Mouse (Mus musculus) MEL (cell line): ENCODE data around the gene Lasp1. TPM values are rescaled to one million over a fixed set of nuclear protein-coding genes. Genes with fewer than 3 reads are reported as not detected.
A peak's percentile ranks its signal among the peaks of the same experiment; 100 is the strongest.

ENCODE experiments used
- DNase-seq: peaks from one replicate; pipeline ENCODE4 v3.0.0; 2011; ENCODE audit warnings: low read depth, low spot score
- H3K27ac ChIP-seq: 2 replicates; pipeline ENCODE4 v1.5.1; 2012; ENCODE audit warnings: low read depth, mild to moderate bottlenecking, control low read depth, low read length, moderate library complexity; ENCODE audit not compliant: control insufficient read depth
- H3K27me3 ChIP-seq, 2 experiments: fragments of 150-350 bp in 1 of 2; sonication (generic) in 1 of 2; 2 replicates each; pipeline ENCODE4 v1.6.1; 2012; ENCODE audit warnings: low read length in 2 of 2, mild to moderate bottlenecking in 2 of 2, improper control_type of control experiment in 1 of 2, moderate library complexity in 1 of 2; ENCODE audit not compliant: insufficient read depth in 2 of 2, control insufficient read depth in 1 of 2
- H3K36me3 ChIP-seq, 2 experiments: 2 replicates each; pipeline ENCODE4 v1.6.1; 2012 to 2014; ENCODE audit warnings: low read length in 2 of 2, improper control_type of control experiment in 1 of 2, inconsistent platforms in 1 of 2, mild to moderate bottlenecking in 1 of 2; ENCODE audit not compliant: insufficient read depth in 2 of 2, control insufficient read depth in 1 of 2
- H3K4me1 ChIP-seq, 2 experiments: fragments of 150-350 bp in 1 of 2; sonication (generic) in 1 of 2; 2 replicates each; pipeline ENCODE4 v1.6.1; 2012; ENCODE audit warnings: low read length in 2 of 2, improper control_type of control experiment in 1 of 2, mild to moderate bottlenecking in 1 of 2; ENCODE audit not compliant: insufficient read depth in 2 of 2, control insufficient read depth in 1 of 2
- H3K4me3 ChIP-seq, 2 experiments: fragments of 150-350 bp in 1 of 2; sonication (generic) in 1 of 2; 2 replicates each; pipeline ENCODE4 v1.5.1; 2012; ENCODE audit warnings: low read depth in 2 of 2, low read length in 2 of 2, mild to moderate bottlenecking in 2 of 2, moderate library complexity in 2 of 2, control low read depth in 1 of 2, improper control_type of control experiment in 1 of 2; ENCODE audit not compliant: control insufficient read depth in 1 of 2, insufficient read depth in 1 of 2
- H3K79me2 ChIP-seq: 2 replicates; pipeline ENCODE4 v1.6.1; 2012; ENCODE audit warnings: mild to moderate bottlenecking, low read length, moderate library complexity; ENCODE audit not compliant: control insufficient read depth, poor library complexity, insufficient read depth
- H3K9ac ChIP-seq: 2 replicates; pipeline ENCODE4 v1.6.1; 2012; ENCODE audit warnings: low read depth, mild to moderate bottlenecking, control low read depth, low read length, moderate library complexity; ENCODE audit not compliant: control insufficient read depth, poor library complexity, severe bottlenecking
- H3K9me3 ChIP-seq: fragments of 150-350 bp; sonication (generic); replicated peaks from 2 replicates; pipeline ENCODE4 v1.6.1; 2012; ENCODE audit warnings: mild to moderate bottlenecking, low read length, improper control_type of control experiment, moderate library complexity; ENCODE audit not compliant: insufficient read depth
- BHLHE40 ChIP-seq: IDR thresholded peaks from 2 replicates; pipeline ENCODE4 v1.6.1; 2012; ENCODE audit warnings: low read depth, mild to moderate bottlenecking, inconsistent platforms, low read length, improper control_type of control experiment, borderline replicate concordance
- CHD2 ChIP-seq: IDR thresholded peaks from 2 replicates; pipeline ENCODE4 v1.6.1; 2011; ENCODE audit warnings: low read length, improper control_type of control experiment
- CTCF ChIP-seq, 3 experiments: IDR thresholded peaks in 2 of 3; conservative IDR thresholded peaks in 1 of 3; 2 replicates each; pipeline ENCODE4 v1.5.1; 2011 to 2012; ENCODE audit warnings: low read length in 3 of 3, low read depth in 2 of 3, mild to moderate bottlenecking in 2 of 3, improper control_type of control experiment in 1 of 3, inconsistent platforms in 1 of 3, mixed read lengths in 1 of 3, moderate library complexity in 1 of 3; ENCODE audit not compliant: control insufficient read depth in 1 of 3, insufficient read depth in 1 of 3, poor library complexity in 1 of 3, severe bottlenecking in 1 of 3
- E2F4 ChIP-seq: IDR thresholded peaks from 2 replicates; pipeline ENCODE4 v1.6.1; 2011; ENCODE audit warnings: low read depth, low read length, improper control_type of control experiment, borderline replicate concordance
- ELF1 ChIP-seq: IDR thresholded peaks from 2 replicates; pipeline ENCODE4 v1.6.1; 2014; ENCODE audit warnings: low read depth, mild to moderate bottlenecking, inconsistent platforms, low read length, improper control_type of control experiment, moderate library complexity
- EP300 ChIP-seq, 2 experiments: IDR thresholded peaks; 2 replicates each; pipeline ENCODE4 v1.6.1; 2011; ENCODE audit warnings: improper control_type of control experiment in 2 of 2, low read length in 2 of 2, low read depth in 1 of 2, mild to moderate bottlenecking in 1 of 2
- ETS1 ChIP-seq: IDR thresholded peaks from 2 replicates; pipeline ENCODE4 v1.6.1; 2012; ENCODE audit warnings: low read depth, mild to moderate bottlenecking, inconsistent platforms, low read length, improper control_type of control experiment, moderate library complexity
- GABPA ChIP-seq: IDR thresholded peaks from 2 replicates; pipeline ENCODE4 v1.6.1; 2012; ENCODE audit warnings: low read depth, mild to moderate bottlenecking, inconsistent platforms, low read length, improper control_type of control experiment, moderate library complexity
- GATA1 ChIP-seq: IDR thresholded peaks from 2 replicates; pipeline ENCODE4 v1.6.1; 2011; ENCODE audit warnings: low read depth, low read length, improper control_type of control experiment
- HCFC1 ChIP-seq: IDR thresholded peaks from 2 replicates; pipeline ENCODE4 v1.6.1; 2012; ENCODE audit warnings: low read depth, mild to moderate bottlenecking, inconsistent platforms, low read length, improper control_type of control experiment, moderate library complexity
- JUND ChIP-seq: IDR thresholded peaks from 2 replicates; pipeline ENCODE4 v1.6.1; 2011; ENCODE audit warnings: low read depth, mild to moderate bottlenecking, improper control_type of control experiment, low read length
- KAT2A ChIP-seq: conservative IDR thresholded peaks from 2 replicates; pipeline ENCODE4 v1.6.1; 2012; ENCODE audit warnings: low read depth, low read length, improper control_type of control experiment, inconsistent platforms
- MAFK ChIP-seq: IDR thresholded peaks from 2 replicates; pipeline ENCODE4 v1.6.1; 2011; ENCODE audit warnings: low read depth, mild to moderate bottlenecking, low read length, improper control_type of control experiment, borderline replicate concordance
- MAX ChIP-seq: IDR thresholded peaks from 2 replicates; pipeline ENCODE4 v1.6.1; 2011; ENCODE audit warnings: low read length, improper control_type of control experiment
- MEF2A ChIP-seq: IDR thresholded peaks from 2 replicates; pipeline ENCODE4 v1.6.1; 2014; ENCODE audit warnings: low read depth, mild to moderate bottlenecking, inconsistent platforms, low read length, improper control_type of control experiment; ENCODE audit not compliant: poor library complexity, insufficient replicate concordance, severe bottlenecking; ENCODE audit errors: extremely low read depth
- MXI1 ChIP-seq: IDR thresholded peaks from 2 replicates; pipeline ENCODE4 v1.6.1; 2011; ENCODE audit warnings: mild to moderate bottlenecking, low read depth, low read length, improper control_type of control experiment
- MYB ChIP-seq: IDR thresholded peaks from 2 replicates; pipeline ENCODE4 v1.6.1; 2011; ENCODE audit warnings: mild to moderate bottlenecking, low read depth, low read length, improper control_type of control experiment
- NRF1 ChIP-seq: IDR thresholded peaks from 2 replicates; pipeline ENCODE4 v1.6.1; 2014; ENCODE audit warnings: low read depth, mild to moderate bottlenecking, inconsistent platforms, low read length, improper control_type of control experiment, moderate library complexity; ENCODE audit not compliant: poor library complexity, insufficient read depth, severe bottlenecking
- RAD21 ChIP-seq: IDR thresholded peaks from 2 replicates; pipeline ENCODE4 v1.6.1; 2011; ENCODE audit warnings: mild to moderate bottlenecking, low read depth, low read length, improper control_type of control experiment
- SIN3A ChIP-seq: IDR thresholded peaks from 2 replicates; pipeline ENCODE4 v1.6.1; 2012; ENCODE audit warnings: low read length, improper control_type of control experiment, inconsistent platforms
- SMC3 ChIP-seq: IDR thresholded peaks from 2 replicates; pipeline ENCODE4 v1.6.1; 2011; ENCODE audit warnings: low read depth, low read length, improper control_type of control experiment
- TAL1 ChIP-seq: IDR thresholded peaks from 2 replicates; pipeline ENCODE4 v1.6.1; 2012; ENCODE audit warnings: mild to moderate bottlenecking, inconsistent platforms, low read length, moderate library complexity, mixed read lengths
- TBP ChIP-seq: IDR thresholded peaks from 2 replicates; pipeline ENCODE4 v1.8.0; 2011; ENCODE audit warnings: low read depth, low read length, improper control_type of control experiment
- TCF12 ChIP-seq: IDR thresholded peaks from 2 replicates; pipeline ENCODE4 v1.6.1; 2014; ENCODE audit warnings: low read depth, mild to moderate bottlenecking, inconsistent platforms, low read length, improper control_type of control experiment, moderate library complexity
- USF2 ChIP-seq, 2 experiments: IDR thresholded peaks; 2 replicates each; pipeline ENCODE4 v1.6.1; 2011 to 2012; ENCODE audit warnings: improper control_type of control experiment in 2 of 2, low read length in 2 of 2, borderline replicate concordance in 1 of 2, inconsistent platforms in 1 of 2, low read depth in 1 of 2, mild to moderate bottlenecking in 1 of 2; ENCODE audit not compliant: insufficient read depth in 1 of 2
- ZC3H11A ChIP-seq: IDR thresholded peaks from 2 replicates; pipeline ENCODE4 v1.6.1; 2012; ENCODE audit warnings: low read depth, mild to moderate bottlenecking, inconsistent platforms, low read length, improper control_type of control experiment
- ZKSCAN1 ChIP-seq: IDR thresholded peaks from 2 replicates; pipeline ENCODE4 v1.6.1; 2012; ENCODE audit warnings: low read depth, mild to moderate bottlenecking, inconsistent platforms, low read length, improper control_type of control experiment, moderate library complexity
- ZMIZ1 ChIP-seq: IDR thresholded peaks from 2 replicates; pipeline ENCODE4 v1.6.1; 2012; ENCODE audit warnings: low read depth, mild to moderate bottlenecking, inconsistent platforms, low read length, improper control_type of control experiment, moderate library complexity
- ZNF384 ChIP-seq: IDR thresholded peaks from 2 replicates; pipeline ENCODE4 v1.6.1; 2012; ENCODE audit warnings: low read depth, mild to moderate bottlenecking, inconsistent platforms, low read length, improper control_type of control experiment
- polyA plus RNA-seq, 2 experiments: library from polyadenylated mRNA; stranded (reverse) in 1 of 2; unstranded in 1 of 2; fragments of >175 nt in 1 of 2; fragments of >200 nt in 1 of 2; gene quantifications; 2 replicates each; pipeline versions ENCODE4 v1.2.1 to v1.2.4; 2012; ENCODE audit warnings: low replicate concordance in 2 of 2, low read depth in 1 of 2; ENCODE audit not compliant: insufficient read length in 2 of 2, insufficient read depth in 1 of 2, missing spikeins in 1 of 2
- total RNA-seq: library from RNA; depleted of rRNA; stranded (reverse); fragments of 300-350 nt; gene quantifications from 2 replicates; pipeline ENCODE4 v1.2.3, GENCODE M21; 2012

Gene Lasp1
- total and polyA plus RNA-seq, 3 experiments = 13.3 to 38.7 TPM; not detected in 1

- DNase-seq = no peak
- H3K27me3 ChIP-seq = no peaks in the 10 kb centered on the region
- H3K36me3 ChIP-seq = peaks cover 20 to 26% of the 10 kb centered on the region in 2 experiments
- TF ChIP-seq MYB = no peak
- no peak for TF ChIP-seq BHLHE40
- no peak for TF ChIP-seq CHD2
- no peak for TF ChIP-seq MXI1
- H3K9ac ChIP-seq = no peak overlapping the region
- H3K4me1 ChIP-seq = peaks cover 0 to 8% of the 10 kb centered on the region in 2 experiments; a peak in 2 of 4 replicates
- no peaks in the 10 kb centered on the region for H3K9me3 ChIP-seq
- H3K27ac ChIP-seq = no peak overlapping the region
- peaks cover 14% of the 10 kb centered on the region for H3K79me2 ChIP-seq
- H3K4me3 ChIP-seq = no peak overlapping the region
These were observed 23.6 kb upstream of the Lasp1 start for GRCm38 (mm10) chr11:97775186-97775585.

- Histone ChIP-seq H3K4me3 (no peak within 1 kb of the TSS), H3K9me3 (no peaks in the 10 kb centered on the region), H3K36me3 (peaks cover 27 to 32% of the 10 kb centered on the region in 2 experiments), H3K27ac (peak within 1 kb of the TSS; percentile 1), H3K27me3 (no peaks in the 10 kb centered on the region), H3K79me2 (peaks cover 22% of the 10 kb centered on the region), H3K4me1 (peaks cover 0 to 10% of the 10 kb centered on the region in 2 experiments; a peak in 2 of 4 replicates), H3K9ac (no peak within 1 kb of the TSS)
- peak; percentile 78 for DNase-seq
- TF ChIP-seq JUND (no peak), HCFC1 (no peak), MYB (no peak), MEF2A (0 out of 2 replicates have a peak, but pooled peaks have one; percentile 7), BHLHE40 (no peak), EP300 (IDR thresholded peaks at IDR 0.05; ENCODE audit: low read depth in 1 of 2, low read length in 2 of 2) (no peak), SIN3A (no peak), MAFK (no peak), SMC3 (0 out of 2 replicates have a peak, but pooled peaks have one; percentile 1), ELF1 (no peak), MXI1 (no peak), RAD21 (no peak), GABPA (no peak), E2F4 (no peak), ETS1 (no peak), KAT2A (no peak), NRF1 (no peak), CHD2 (no peak), CTCF (IDR thresholded peaks at IDR 0.05 in 2 of 3, conservative IDR thresholded peaks at IDR 0.05 in 1 of 3; ENCODE audit: control insufficient read depth in 1 of 3, insufficient read depth in 1 of 3, low read depth in 2 of 3, low read length in 3 of 3, poor library complexity in 1 of 3, severe bottlenecking in 1 of 3) (no peak), TBP (no peak), ZMIZ1 (peak; percentile 82), ZNF384 (no peak), TCF12 (no peak), ZKSCAN1 (no peak), GATA1 (peak; percentile 23; the same call in 1 of the 2 replicates), TAL1 (no peak), USF2 (IDR thresholded peaks at IDR 0.05; ENCODE audit: borderline replicate concordance in 1 of 2, insufficient read depth in 1 of 2, low read depth in 1 of 2, low read length in 2 of 2) (no peak), ZC3H11A (no peak), MAX (no peak)
These were observed 22.8 kb upstream of the Lasp1 start, which contains the start of gene 1700001P01Rik for GRCm38 (mm10) chr11:97775808-97776496. Gene 1700001P01Rik, minus strand, starts transcription at chr11:97775918.
